Mouse (Mus musculus) cerebellum, adult 11-12 months (tissue): ENCODE results near the gene Prr22.

Experiments used
- DNase-seq: peaks from one replicate; pipeline ENCODE4 v3.0.0; 2022

Prr22 gene

DNA sequence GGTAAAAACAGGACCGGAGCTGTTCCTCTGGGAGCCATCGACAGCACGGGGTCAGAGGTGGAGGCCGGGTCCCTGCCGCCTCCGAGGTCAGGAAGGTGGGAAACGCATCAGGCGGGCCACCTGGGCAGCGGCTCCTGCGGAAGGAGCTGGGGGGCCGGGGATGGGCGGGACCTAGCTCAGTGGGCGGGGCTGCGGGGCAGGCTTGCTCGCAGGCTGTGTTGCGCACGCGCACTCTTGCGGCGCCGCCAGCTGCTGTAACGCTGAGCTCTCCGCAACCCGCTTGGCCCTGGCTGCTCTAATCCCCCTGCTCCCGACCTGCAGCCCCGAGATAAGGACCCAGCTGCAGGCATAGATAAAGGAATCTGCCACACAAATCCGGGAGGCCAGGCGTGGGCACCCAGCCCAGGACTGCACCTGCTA, 8.0 kb upstream of the Prr22 start:
- DNase-seq: peak; percentile 89

DNA sequence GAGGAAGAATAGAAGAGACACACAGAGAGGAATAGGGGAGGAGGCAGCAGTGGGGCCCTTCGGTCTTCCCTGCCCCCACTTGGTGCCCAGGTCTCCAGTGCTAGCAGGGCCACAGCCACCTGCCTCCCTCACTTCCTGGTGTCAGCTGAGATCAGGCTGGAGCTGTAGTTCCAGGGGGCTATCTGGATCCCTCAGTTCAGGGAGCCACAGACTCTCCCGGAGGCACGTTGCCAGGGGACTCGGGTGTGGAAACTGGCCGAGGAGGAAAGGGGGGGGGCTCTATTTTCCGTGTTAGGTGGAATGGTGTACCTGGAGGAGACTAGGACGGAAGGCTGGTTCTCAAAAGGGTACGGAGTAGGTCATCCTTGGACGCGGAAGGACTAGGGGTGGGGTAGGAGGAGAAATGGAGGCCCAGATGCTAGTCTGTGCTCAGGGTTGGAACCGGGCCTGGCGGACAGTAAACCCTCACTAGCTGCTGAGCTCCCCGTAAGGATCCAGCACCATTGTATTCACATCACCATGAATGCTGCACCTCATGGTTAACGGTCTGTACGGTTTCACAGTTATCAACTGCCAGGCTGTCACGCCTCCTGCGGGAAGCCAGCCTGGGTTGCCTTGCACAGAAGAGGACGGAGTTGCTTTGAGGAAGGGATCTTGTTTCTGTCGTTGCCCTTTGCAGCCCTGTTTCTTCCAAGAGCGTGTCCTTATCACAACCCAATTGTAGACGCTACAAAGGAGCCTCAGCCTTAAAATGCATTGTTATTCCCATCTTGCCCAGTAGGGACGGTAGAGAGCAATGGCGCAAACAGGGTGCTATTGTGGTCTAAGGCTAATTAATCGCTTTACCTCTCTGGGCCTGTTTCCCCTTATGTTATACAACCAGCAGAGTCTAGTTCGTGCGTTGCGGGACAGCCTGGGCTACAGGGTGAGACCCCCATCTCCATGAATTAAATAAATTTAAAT, 7.0 kb upstream of the Prr22 start:
- peak; percentile 77 for DNase-seq

- peak; percentile 66 for DNase-seq
Observed at GRCm38 (mm10) chr17:56763741-56764250, 6.3 kb upstream of the Prr22 start.

DNA sequence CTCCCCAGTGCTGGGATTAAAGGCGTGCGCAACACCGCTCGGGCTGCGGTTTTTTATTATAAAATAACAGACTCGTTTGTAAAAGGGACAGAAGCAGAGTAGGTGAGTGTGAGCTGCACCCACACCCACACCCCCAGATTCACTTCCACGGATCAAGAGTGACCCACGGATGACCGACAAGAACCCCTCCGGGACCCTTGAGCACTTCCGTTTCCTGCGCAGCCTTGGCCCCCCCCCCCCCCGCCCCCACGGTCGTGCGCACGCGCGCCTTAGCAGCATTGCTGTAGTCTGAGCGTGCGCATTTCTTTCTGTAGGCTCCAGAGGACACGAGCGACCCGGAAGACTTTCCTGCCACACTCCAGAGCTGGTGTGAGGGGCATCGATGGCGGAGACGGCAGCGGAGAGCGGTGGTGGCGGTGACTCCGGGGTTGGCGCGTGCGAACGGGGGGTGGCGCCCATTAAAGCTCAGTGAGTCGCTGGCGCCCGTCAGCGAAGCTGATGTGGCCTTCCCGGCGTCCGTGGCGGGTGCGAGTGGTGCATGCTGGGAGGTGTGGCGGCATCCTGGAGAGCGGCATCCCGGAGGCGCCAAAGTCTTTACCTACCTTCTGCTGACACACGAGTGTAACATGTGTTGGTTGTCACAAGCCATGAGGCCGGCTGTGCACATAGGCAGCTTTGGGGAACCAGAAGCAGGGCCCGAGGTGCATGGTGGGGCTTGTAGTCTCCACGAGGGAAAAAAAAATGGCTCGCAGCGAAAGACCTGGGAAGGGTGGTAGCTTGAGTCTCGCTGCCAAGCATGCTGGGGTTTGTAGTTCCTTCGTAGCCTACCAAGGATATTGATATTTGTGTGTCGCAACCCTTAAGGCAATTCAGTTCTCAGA, 5.3 kb upstream of the Prr22 start, which contains the start of gene Dus3l:
Dus3l (plus strand) TSS at position 284 of the 881 bp plus-strand sequence.
- DNase-seq: peak; percentile 95

DNA sequence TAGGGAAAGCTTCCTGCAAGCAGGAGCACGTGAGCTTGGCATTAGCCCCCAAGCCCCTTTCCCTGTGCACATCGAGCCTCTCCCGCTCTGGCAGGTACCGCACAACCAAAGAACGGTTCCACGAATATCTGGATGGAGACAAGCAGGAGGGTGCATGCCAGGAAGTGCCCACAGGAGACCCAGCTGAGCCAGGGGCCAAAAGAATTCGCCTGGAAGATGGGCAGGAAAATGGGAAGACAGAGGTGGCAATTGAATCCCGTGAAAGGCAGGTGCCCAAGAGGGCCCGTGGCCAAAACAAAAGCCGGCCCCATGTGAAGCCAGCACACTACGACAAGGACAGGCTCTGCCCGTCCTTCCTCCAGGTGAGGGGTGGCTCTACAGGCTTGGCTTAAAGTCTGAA, 4.6 kb upstream of the Prr22 start:
- peak; percentile 87 for DNase-seq

GRCm38 (mm10) chr17:56766631-56767405, 3.2 kb upstream of the Prr22 start:
- peak; percentile 76 for DNase-seq

- peak; percentile 63 for DNase-seq
Observed at GRCm38 (mm10) chr17:56767531-56768135, 2.4 kb upstream of the Prr22 start.

DNA sequence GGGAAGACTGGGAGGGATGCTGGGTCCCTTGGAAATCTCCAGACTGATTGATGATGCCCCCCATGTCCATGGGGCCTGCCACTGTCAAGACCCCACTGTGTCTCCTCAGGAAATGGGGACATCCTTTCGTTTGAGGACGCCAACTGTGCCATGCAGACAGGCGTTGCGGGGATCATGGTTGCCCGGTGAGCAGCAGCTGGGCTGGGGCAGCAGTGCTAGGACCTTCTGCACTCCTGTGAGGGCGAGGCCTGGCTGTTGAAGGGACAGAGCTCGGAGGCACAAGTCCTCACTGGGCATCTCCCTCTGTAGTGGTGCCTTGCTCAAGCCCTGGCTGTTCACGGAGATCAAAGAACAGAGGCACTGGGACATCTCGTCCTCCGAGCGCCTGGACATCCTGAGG, 1.1 kb upstream of the Prr22 start:
- DNase-seq: no peak

GRCm38 (mm10) chr17:56777568-56777967, 7.5 kb downstream of the Prr22 start:
- DNase-seq: no peak

DNA sequence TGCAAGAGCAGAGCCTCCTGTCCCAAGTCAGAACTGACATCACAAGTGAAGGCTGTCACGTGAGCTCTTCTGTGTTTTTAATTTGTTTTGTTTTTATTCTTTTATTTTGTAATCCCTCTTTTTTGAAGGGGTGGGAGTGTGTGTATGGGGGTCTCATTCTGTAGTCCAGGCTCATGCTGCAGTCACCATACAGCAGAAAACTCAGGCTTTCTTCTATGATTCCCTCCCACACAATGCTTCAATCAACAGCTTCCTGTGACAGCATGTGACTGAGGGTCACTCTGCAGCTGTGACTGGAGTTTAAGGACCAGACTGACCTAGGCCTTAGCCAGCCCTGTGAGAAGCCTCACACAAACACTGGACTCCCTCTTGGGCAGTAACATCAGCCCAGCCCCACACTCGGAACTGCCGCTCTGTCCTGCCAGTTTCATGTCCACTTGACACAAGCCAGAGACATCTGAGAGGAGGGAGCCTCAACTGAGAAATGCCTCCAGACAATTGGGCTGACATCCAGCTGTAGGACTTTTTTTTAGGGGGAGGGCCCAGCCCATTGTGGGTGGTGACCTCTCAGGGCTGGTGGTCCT, 8.8 kb downstream of the Prr22 start:
- DNase-seq: no peak

DNA sequence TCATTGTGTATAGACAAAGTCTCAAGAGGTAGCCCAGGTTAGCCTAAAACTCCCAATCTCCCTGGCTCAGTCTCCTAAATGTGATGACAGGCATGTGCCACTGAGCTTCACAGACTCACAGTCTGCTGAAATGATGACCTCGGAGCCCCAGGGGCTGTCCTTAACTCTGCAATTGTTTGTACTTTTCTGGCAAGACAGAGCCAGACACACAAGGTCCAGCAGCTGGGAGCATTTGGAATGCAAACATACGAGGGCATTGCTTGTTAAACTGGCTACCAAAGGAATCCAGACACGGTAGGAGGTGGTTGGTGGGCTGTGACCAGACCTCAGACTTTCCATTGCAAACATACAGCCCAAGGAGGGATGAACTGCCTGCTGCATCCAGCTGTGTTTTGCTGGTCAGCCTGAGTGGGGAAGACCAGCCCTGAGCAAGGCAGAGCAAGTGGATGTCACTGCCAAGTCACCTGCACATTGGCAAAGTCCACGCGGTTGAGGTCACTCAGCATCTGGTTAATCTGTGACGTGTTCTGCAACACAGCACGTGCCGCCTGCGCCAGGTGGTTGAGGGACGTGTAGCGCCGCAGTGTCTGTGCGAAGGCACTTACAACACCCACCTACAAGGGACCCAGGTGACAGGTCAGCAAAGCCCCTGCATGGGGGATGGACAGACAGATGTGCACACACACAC, 10.4 kb downstream of the Prr22 start:
- DNase-seq: no peak

DNA sequence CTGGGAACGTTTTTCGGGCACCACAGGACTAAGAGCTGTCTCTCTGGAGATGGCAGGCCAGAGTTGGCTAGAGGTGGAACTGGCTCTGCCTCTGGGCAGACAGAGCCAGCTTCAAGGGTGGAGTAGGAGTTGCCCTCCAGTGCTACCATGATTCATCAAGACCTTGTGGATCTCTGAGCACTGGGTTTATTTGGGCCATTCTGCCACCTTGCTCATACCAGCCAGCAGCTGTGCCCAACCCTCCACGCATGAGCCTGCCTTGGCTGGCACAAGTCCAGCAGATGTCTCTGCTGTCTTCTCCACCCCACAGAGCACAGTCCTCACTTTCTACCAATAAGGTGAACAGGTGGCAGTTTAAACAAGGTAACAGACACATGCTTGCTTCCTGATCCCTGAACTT, 18.8 kb downstream of the Prr22 start:
- no peak for DNase-seq

DNA sequence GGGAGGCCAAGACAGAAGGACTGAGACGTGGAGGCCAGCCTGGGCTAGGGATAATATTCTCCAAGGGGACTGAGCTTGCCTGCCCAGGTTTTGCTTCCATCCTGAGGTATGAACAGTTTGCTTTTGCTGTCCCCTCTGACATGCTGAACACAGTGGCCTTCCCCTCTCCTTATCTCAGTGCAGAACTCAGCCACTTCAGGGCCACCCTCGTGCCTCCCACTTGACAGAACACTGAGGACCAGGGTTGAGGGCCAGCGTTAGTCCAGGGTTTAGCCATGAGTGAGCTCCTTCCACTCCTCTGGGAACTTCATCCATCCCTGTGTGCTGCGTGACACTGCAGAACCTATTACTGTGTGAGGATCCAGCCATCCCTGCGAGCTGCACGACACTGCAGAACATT, 19.2 kb downstream of the Prr22 start:
- no peak for DNase-seq

DNA sequence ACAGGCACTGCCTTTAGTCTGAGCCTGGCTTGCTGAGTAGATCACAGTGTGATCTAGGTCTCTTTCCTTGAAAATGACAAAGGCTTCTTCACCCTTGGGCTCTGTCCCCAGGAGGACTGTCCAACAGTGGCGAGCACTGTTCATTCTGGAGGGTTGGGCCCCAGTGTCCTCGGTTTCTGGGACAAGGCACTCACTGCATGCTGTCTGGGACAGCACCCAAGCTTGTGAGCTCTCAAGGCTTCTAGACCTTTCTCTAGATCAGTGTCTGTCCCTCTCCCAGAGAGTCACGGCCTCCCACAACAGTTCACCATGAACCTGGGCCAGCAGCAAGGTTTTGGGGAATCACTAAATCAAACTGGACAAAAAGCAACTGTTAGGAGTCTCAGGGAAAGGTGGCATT, 22.5 kb downstream of the Prr22 start:
- no peak for DNase-seq

GRCm38 (mm10) chr17:56793614-56794319, 23.7 kb downstream of the Prr22 start:
- no peak for DNase-seq

DNA sequence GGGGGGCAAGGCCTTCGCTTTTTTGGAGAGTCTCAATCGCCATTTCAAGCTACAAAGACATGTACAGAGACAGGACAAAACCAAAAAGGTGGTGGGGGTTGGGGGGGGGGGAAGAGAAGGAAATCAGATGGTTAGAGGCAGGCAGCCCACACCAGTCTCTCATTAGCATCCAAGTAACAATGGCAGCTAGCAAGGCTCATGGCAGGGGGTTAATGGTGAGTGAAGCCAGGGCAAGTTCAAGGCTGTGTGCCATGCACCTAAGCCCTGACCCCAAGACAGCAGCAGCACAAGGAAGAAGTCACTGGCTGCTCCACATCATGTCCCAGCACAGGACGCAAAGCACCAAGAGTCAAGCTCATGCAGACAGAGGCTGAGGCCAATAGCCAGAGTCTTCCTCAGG, 29.2 kb downstream of the Prr22 start:
- no peak for DNase-seq

DNA sequence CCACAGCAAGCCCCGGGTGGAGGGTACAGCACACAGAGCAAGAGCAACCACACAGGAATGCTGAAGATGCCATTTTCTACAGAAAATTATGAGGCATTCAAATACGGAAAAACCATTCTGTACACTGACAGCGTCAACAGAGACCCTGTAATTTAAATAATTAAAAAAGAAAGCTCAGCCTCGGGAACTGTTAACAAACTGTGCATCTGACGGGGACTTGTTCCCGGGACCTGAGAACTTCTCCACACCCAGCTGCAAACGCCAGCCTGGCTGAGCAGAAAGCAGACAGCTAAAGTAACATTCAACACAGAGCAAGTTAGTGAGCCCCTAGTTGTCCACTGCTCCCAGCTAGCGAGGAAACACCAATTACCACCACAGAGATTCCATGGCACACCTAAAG, 32.0 kb downstream of the Prr22 start:
- no peak for DNase-seq

- DNase-seq: no peak
Observed at GRCm38 (mm10) chr17:56804952-56805351, 34.9 kb downstream of the Prr22 start.

DNA sequence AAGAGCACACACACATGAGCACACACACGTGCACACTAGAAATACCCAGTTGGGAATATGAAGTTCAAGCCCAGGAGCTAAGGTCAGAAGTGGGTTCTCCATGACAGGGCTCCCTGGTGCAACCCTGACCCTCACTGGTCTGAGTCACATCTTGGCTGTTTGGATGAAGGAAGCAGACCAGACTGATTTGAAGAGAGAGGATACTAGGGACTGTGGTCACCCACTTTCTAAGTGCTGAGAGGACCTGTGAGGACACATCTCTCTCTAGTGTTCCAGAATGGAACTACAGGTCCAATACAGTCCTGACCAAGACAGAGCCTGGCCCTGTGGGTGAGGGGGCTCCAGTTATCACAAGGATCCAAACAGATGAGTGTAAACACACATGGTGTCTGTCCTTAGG, 35.7 kb downstream of the Prr22 start:
- no peak for DNase-seq

- DNase-seq: peak; percentile 63
Observed at GRCm38 (mm10) chr17:56808518-56808917, 38.5 kb downstream of the Prr22 start.
